Mouse (Mus musculus): ENCODE measurements around the gene Ttc39b. TPM values are rescaled to one million over a fixed set of nuclear protein-coding genes. Genes with fewer than 3 reads are reported as not detected.

Gene Ttc39b
- total RNA-seq, 1 experiment from 2014 or later = 5.8 TPM

DNA sequence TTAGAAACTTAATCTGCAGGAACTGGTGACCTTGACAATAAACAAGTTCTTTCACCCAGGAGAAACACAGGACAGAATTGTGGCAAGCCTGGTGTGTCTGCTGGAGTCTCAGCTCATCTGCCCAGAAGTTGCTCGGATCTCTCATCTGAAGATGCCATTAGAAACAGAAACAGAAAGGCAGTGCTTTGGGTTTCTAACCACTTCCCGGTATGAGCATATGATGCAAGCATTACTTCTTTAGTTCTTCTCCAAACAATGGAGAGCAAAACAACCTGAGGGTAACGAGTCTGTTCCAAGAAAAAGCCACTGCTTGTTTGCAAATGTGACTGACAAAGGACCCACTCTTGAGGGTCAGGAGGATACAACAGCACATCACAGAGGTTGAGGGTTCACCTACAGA, 88.8 kb downstream of the Ttc39b start:
- peak; percentile 39 for ATAC-seq (replicated peaks; ENCODE audit: low read depth, poor library complexity, severe bottlenecking)

DNA sequence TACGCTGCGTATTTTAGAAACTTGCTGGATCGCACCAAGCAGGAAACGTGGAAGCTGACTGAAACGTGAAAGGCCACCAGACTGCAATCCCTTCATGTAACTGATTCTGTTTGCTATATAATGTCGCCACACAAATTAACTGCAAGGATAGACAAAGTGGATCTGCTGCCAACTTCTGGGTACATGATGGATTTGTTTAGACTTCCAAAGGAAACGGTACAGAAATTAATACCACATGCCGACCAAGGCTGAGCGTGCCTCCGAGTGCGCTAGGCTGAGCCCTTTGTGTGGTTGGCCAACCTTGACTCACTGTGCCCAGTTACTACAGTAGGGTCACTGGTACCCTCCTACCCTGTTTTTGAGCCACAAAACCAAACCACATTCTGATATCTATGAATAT, 89.3 kb downstream of the Ttc39b start:
- ATAC-seq (replicated peaks; ENCODE audit: low read depth, poor library complexity, severe bottlenecking) = no peak

DNA sequence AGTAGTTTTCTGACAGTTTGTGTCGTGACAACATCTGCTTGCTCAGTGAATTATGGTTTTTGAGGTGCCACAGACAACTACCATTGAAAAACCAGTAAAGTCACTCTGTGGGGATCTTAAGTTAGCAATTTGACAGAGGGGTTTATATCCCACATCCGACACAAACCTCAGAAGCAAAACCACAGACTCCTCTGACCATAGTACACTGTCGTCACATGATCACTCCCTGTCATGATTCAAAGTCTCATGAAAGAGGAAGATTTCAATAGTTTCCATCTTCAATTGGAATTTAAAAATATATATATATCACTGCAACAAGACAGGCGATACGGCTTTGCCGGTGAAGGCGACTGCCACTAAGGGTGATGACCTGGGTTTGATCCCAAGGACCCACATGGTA, 89.9 kb downstream of the Ttc39b start:
- ATAC-seq (replicated peaks; ENCODE audit: low read depth, poor library complexity, severe bottlenecking) = peak; percentile 90

DNA sequence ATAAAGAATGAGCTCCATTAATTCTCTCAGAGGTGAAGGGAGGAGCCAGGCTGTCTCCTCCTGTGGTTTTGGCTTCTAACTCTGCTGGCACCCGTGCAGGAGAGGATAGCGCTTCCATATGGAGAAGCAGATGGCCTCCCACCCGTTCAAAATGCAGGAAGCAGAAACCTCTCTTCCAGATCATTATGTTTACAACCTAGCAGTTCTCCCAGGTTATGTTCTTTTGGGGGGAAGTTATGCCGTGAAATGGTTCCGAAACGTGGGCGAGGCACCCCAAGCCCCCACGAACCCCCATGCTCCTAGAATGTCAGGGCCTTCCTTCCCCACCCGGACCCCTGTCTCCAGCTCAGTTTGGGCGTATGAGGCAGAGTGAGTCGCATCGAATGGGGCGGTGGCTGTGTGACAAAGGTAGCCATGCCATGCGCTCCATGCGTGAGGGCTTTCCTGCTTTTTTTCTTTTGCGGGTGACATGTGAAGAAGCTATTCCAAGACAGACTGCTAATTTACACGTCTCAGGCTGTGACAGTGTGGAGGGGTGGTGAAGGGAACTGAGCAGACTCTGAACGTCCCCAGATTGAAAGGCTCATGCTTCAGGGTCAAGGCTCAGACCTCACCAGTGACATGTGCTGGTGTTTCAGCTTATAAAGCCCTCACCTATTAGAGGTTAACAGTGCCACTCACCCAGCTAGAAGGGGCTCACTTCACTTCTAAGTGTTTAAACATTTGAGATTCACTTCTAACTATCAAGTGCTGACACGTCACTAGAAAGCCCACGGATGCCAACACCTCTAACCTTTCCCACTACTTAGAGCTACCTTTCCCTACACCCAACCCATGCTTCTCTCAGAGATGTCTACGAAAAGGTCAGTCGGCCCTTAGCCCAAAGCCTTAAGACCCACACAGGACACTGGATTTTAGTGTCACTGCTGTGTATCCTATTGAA, 90.6 kb downstream of the Ttc39b start:
- ATAC-seq (replicated peaks; ENCODE audit: low read depth, poor library complexity, severe bottlenecking) = no peak

DNA sequence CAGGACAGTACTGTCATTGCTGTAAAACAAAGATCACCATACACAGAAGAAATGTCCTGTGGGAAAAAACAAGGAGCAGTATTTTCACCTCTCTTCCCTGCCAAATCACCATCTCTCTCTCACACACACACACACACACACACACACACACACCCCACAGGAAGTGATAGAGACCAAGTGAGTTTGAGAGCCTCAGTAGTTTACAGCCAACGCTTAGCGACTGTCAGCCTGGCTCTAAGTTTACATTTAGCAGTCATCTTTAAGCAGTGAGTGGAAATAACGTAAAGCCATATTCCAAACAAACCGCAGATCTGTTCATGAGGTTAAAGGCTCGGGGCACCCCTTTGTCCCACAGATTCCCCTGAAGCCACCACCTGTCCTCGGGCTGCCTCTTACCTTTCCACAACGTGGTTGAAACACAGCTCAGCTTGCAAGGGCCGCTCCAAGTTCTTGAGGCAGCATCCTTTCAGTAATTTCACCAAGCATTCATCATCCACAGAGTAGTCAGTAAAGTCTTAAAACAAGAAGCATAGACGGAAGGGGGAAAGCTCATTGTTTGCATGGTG, 91.7 kb downstream of the Ttc39b start:
- ATAC-seq (replicated peaks; ENCODE audit: low read depth, poor library complexity, severe bottlenecking) = no peak

DNA sequence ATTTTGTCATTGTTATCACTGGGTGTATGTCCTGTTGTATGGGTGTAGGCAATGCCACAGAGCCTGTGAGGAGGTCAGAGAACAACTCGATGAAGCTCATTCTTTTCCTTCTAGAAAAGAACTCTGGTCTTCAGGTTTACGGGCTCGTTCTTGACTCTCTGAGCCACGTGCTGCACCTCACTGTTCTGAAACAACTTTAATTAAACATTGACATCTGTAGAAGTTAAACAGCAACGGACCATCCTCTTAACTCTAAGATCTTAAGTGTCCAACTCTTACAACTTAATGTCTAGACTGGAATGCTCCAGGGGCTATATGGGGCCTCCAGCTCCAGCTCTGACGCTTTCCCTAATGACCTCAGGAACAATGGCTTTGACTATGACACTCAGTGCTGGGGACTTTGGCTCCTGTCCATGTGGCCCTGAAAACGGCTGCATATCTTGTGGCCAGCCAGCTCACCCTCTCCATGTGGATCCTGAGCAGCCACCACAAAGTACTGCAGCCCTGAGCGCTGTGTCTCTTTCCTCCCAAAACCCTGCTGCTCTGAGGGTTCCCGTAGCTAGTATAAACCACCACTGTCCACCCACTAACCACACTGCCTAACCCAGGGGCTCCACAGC, 95.3 kb downstream of the Ttc39b start:
- no peak for ATAC-seq (replicated peaks; ENCODE audit: low read depth, poor library complexity, severe bottlenecking)

DNA sequence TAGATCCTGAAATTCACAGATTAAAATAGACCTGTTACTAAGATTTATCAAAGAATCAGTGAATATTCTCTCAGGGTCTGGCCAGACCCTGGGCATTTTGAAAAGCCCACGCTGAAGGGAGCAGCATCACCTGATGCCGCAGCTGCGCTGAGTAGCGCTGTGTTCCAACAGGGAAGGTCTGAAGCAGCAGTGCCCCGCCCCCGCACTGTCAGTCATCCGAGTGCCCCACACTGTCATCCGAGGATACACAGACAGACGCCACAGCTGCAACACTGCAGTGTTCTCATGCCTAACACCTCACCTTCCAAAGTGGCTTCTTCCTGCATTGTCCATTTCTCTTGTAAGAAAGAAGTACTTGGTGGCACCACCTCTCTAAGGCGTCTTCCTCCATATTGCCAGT, 96.0 kb downstream of the Ttc39b start:
- ATAC-seq (replicated peaks; ENCODE audit: low read depth, poor library complexity, severe bottlenecking) = no peak

DNA sequence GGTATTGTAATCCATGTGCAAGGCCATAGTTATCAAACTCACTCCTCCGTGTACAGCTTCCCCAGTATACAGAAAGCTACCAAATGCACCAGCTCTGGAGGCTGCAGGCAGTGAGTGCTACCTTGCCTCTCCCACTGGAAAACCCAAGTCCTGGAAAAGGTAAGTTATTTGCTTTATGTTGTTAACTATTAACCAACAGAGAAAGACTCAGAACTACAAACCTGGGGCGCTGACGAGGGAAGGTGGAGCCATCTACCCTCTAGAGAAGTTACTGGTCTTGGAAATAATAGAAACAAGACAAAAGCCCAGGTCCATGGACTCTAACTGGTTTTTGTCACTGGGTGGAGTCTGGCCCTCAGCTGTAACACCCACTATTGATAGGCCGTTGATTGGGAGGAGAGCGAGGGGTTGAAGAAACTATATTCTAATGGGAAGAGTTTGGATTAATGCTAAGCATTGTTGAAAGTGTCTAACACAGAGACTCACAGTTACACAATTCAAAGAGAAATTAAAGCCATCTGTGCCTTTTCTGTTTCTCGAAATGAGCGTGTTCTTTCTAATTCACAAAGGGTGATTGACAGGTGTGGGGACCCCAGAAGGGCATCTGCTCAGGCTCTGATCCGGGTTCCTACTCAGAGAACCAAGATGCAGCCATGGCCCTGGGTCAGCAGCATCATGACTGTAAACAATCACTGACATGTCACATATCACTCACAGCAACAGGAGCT, 98.3 kb downstream of the Ttc39b start:
- ATAC-seq (replicated peaks; ENCODE audit: low read depth, poor library complexity, severe bottlenecking) = no peak

DNA sequence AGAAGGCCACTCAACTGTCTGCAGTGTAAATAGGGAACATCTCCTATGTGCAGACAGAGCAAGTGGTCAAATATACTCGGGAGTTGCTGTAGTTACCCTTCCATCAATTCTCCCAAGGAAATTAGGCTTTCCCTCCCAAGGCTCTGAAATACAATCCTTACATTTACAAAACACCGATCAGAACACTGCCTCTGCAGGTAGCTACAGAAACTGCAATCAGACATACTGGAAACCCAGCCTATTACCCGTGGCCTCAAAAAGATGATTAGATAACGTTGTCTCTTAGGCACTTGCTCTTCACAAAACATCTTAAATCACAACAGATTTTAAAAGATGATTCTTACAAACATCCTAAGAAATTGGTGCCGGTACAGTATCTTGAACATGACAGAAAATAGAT, 99.8 kb downstream of the Ttc39b start:
- peak; percentile 77 for ATAC-seq (replicated peaks; ENCODE audit: low read depth, poor library complexity, severe bottlenecking)

DNA sequence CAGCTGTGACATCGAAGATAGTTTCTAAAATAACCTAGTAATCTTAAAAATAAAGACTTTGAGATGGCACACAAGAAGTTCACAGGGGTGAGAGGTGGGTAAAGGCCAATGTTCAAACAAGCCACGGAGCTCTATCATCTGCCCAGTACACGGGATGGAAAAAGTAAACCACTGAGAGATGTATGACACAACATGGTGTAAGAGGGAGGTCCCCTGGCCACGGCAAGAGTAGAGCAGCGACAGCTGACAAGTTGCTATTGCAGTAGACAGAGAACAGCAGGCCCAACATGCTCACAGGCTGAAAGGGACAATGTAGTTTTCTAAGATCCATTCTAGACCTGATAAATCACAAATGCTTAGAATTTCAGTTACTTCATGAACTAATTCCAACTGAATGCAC, 100.9 kb downstream of the Ttc39b start:
- no peak for ATAC-seq (replicated peaks; ENCODE audit: low read depth, poor library complexity, severe bottlenecking)

DNA sequence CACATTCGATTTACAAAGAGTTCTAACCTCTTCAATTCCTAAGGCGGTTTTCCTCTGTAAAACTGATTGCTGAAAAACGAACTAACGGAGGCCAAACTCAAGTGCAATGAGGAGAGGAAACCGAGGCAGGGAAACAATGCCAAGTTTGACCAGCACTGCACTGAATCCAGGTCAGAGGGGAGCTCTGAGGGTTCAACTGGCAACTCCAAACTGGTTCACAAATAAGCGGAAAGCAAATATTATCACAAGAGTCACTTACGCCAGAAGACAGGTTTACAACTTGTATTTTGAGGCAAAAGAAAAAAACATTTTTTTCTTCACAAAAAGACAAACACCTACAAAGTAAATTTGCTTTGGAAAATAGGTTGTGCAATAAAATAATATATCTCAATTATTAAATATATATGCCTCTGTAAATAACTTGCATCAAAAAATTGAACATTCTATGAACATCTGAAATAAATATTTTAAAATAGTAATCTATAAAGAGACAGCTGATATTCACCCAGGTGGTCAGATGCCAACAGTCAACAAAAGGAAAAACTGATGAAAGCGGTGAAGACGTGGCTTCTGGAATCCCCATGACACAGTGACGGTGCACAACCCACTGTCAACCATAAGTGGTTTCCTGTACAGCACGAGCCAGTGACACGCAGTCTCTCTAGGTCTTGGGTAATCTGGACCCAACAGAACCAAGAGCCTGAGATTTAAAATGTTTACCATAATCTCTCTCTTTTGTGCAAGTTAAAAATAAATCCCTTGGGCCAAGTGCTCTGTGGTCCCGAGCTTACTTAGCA, 103.1 kb downstream of the Ttc39b start:
- peak; percentile 56 for ATAC-seq (replicated peaks; ENCODE audit: low read depth, poor library complexity, severe bottlenecking)

DNA sequence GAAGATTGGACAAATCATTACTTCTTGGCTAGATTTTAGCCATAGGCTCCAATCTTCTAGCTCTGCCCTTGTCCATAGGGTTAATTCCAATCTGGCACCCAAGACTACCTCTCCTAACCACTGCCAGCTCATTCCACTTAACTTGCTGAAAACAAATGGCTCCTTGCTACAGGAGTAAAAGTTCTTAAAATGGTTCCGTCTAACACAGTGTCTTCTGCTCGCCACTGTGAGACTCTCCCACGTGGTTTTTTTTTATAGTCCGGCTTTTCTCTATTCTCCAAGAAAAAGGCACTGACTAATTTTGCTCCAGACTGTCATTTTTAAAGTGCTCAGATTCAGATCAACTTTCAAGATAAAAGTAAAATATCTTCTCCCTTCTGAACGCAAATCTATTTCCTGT, 104.8 kb downstream of the Ttc39b start:
- no peak for ATAC-seq (replicated peaks; ENCODE audit: low read depth, poor library complexity, severe bottlenecking)

DNA sequence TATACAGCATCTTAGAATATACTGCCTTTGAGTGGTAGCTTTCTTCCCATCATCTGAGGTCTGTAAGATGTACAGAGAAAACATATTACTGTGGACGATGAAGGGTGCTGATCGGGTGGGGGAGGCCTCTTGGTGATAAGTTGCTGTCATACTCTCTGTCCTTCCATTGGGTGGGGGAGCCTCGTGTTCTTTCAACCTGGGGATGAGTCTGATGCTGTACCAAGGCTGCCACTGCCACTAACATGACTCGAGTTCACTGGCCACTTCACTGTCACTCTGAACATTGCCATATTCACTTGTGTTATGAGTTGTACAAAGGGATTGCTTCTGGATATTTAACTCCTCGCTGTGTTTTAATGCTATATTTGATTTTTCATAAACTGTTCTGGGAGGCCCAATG, 106.9 kb downstream of the Ttc39b start:
- ATAC-seq (replicated peaks; ENCODE audit: low read depth, poor library complexity, severe bottlenecking) = no peak

DNA sequence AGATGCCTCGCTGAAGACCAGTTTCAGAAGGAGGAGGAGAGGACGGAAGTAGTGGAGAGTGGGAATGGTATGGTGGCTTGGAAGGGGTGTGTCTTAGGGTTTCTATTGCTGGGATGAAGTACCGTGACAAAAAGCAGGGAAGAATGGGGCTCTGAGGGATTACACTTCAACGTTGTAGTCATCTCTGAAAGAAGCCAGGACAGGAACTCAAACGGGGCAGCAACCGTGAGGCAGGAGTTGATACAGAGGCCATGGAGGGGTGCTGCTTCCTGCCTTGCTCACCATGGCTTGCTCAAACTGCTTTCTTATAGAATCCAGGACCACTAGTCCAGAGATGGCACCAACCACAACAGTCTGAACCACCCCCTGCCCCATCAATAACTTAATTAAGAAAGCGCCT, 107.7 kb downstream of the Ttc39b start:
- ATAC-seq (replicated peaks; ENCODE audit: low read depth, poor library complexity, severe bottlenecking) = no peak

DNA sequence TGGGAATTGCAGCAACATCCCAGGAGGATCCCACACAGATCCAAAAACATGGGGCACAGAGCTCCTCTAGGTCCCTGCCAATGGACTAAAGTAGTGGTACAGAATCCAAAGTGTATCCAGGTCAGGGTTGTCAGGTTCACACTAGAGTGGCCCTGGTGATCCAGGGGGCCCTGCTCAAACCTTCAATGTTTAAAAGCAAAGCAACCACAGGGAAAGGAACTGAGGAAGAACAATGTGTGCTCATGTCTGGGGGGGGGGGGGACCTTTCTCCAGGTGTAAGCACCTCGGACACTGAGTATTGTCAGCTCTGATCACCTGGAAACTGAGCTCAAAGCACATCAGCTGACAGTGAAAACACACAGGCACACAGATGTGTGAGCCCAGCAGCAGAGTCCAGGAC, 108.3 kb downstream of the Ttc39b start:
- no peak for ATAC-seq (replicated peaks; ENCODE audit: low read depth, poor library complexity, severe bottlenecking)

DNA sequence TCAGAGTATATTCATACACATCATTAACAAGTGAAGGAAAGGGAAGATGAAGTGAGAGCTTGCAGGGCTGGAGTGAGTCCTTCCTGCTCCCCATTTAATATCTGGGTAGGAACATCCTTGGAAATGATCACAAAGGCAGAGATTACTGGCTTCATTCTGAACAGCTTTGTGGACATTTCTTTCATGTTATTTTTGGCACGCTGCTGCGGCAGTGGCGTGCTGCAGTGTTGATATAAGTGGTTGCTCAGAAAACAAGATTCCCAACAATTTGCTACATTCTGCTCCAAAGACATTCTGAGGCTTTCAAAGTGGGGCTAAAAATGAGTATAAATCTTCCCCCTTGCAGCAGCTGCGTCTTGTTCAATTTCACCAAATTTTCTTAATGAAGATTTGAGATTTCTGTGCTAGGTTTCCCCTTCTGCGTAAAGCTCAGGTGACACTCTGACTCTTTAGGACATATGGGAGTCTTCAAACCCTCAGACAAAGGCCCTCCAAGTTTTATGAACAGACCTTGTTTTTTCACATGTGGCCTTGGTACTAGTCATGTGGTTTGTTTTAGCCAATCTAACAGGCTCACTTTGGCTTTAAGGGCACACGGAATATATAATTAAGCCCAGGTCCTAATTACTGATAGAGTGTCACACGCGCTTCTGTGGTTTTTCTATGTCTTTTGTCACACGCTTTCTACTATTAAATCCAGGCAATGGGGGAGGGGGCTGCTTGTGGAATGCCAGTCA, 109.1 kb downstream of the Ttc39b start:
- no peak for ATAC-seq (replicated peaks; ENCODE audit: low read depth, poor library complexity, severe bottlenecking)

DNA sequence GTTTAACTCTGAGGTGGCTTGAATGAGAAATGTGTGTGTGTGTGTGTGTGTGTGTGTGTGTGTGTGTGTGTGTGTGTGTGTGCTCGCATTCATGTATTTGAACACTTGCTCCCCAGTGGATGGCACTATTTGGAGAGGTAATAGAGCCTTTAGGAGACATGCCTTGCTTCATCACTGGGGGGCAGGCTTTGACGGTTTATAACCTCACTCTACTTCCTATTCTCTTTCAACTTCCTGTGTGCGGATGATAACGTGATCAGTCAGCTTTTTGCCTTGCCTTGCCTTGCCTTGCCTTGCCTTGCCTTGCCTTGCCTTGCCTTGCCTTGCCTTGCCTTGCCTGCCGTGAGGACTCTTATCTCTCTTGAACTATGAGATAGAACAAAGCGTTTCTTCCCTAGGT, 110.3 kb downstream of the Ttc39b start:
- no peak for ATAC-seq (replicated peaks; ENCODE audit: low read depth, poor library complexity, severe bottlenecking)

DNA sequence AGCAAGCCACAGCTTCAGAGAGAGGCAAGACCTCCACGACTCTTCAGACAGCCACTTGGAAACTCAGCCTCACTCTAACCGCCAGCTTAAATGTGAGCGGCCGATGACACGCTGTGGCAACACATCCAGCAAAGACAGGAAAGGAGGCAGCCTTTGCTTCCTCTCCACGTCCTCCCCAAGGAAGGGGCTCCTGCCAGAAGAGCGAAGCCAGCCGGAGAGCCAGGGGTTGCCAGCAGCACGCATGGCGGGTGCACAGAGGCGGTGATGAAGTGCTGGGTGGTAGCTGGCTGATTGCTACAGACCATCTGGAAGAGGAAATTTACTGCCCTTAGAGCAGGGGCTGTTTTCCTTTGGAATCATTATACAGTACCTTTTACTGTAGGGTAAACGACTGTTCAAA, 112.3 kb downstream of the Ttc39b start:
- ATAC-seq (replicated peaks; ENCODE audit: low read depth, poor library complexity, severe bottlenecking) = peak; percentile 42; the same call in 1 of the 2 replicates

DNA sequence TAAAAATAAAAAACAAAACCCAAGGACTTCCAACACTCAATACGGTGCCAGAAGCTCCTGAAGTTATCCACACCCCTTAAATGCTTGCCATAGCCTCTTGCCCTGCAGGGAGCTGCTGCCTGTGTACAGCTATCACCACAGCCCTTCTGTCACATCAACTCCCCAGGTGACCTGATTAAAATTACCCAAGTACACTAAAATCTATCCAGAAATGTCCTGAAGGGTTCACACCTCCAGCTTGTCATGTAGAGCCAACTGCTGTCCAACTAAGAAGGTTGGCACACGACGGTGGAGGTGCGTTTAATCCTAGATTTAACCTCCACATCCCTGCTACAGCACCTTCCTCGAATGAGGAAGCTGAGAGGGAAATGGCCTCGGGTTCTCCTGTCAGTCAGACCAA, 113.6 kb downstream of the Ttc39b start:
- ATAC-seq (replicated peaks; ENCODE audit: low read depth, poor library complexity, severe bottlenecking) = no peak
